Mouse (Mus musculus) layer of hippocampus, postnatal 36 days (tissue): ENCODE measurements around the gene Trh. TPM values are rescaled to one million over a fixed set of nuclear protein-coding genes. Genes with fewer than 3 reads are reported as not detected.

Source experiments
- DNase-seq, 2 experiments: peaks; one replicate each; pipeline ENCODE4 v3.0.0; 2022
- total RNA-seq, 2 experiments: library from RNA; stranded (reverse); gene quantifications; 2 replicates each; pipeline ENCODE4 v1.2.3; 2021

Trh gene
- total RNA-seq: 1 to 10 TPM; 1.1 to 1.3 TPM

- DNase-seq: no peak
Measured at GRCm38 (mm10) chr6:92244591-92244990, at the start of gene Trh. Gene Trh (minus strand): TSS chr6:92244650.

GRCm38 (mm10) chr6:92290826-92291225, 46.4 kb upstream of the Trh start:
- DNase-seq: no peak

- no peak for DNase-seq
Measured at GRCm38 (mm10) chr6:92286889-92287288, 42.4 kb upstream of the Trh start.

GRCm38 (mm10) chr6:92286258-92286888, 41.9 kb upstream of the Trh start:
- peak; percentile 37 to 67 for DNase-seq

- DNase-seq: no peak
Measured at GRCm38 (mm10) chr6:92285559-92285958, 41.1 kb upstream of the Trh start.

- no peak for DNase-seq
Measured at GRCm38 (mm10) chr6:92277179-92277578, 32.7 kb upstream of the Trh start.

GRCm38 (mm10) chr6:92273652-92274322, 29.3 kb upstream of the Trh start:
- DNase-seq: no peak

- no peak for DNase-seq
Measured at GRCm38 (mm10) chr6:92272601-92273000, 28.2 kb upstream of the Trh start.

GRCm38 (mm10) chr6:92269019-92269418, 24.6 kb upstream of the Trh start:
- peak; percentile 61 to 62 for DNase-seq

GRCm38 (mm10) chr6:92268001-92268400, 23.6 kb upstream of the Trh start:
- no peak for DNase-seq

- no peak for DNase-seq
Measured at GRCm38 (mm10) chr6:92261162-92261843, 16.9 kb upstream of the Trh start.

GRCm38 (mm10) chr6:92255346-92255745, 10.9 kb upstream of the Trh start:
- no peak for DNase-seq

- no peak for DNase-seq
Measured at GRCm38 (mm10) chr6:92253253-92253870, 8.9 kb upstream of the Trh start.

- DNase-seq: no peak
Measured at GRCm38 (mm10) chr6:92247215-92247919, 2.9 kb upstream of the Trh start.

- no peak for DNase-seq
Measured at GRCm38 (mm10) chr6:92246335-92246734, 1.9 kb upstream of the Trh start.

- peak; percentile 14 to 21 for DNase-seq
Measured at GRCm38 (mm10) chr6:92241178-92241906, 3.1 kb downstream of the Trh start.

GRCm38 (mm10) chr6:92235036-92235435, 9.4 kb downstream of the Trh start:
- no peak for DNase-seq

GRCm38 (mm10) chr6:92231762-92232161, 12.7 kb downstream of the Trh start:
- DNase-seq: no peak

GRCm38 (mm10) chr6:92231356-92231755, 13.1 kb downstream of the Trh start:
- no peak for DNase-seq

GRCm38 (mm10) chr6:92229586-92229985, 14.9 kb downstream of the Trh start:
- no peak for DNase-seq

GRCm38 (mm10) chr6:92229103-92229502, 15.3 kb downstream of the Trh start:
- no peak for DNase-seq

- DNase-seq: no peak
Measured at GRCm38 (mm10) chr6:92224981-92225380, 19.5 kb downstream of the Trh start.
